Mouse (Mus musculus) cerebellum, adult 2 months (tissue): Measurements from ENCODE around the gene Atf1. TPM values are rescaled to one million over a fixed set of nuclear protein-coding genes. Genes with fewer than 3 reads are reported as not detected.
"Not testable (repeated sequence)": the region's sequence is repeated elsewhere in the genome, so short reads cannot be mapped to it uniquely, and the experiment has no call there.

ENCODE experiments used
- DNase-seq, 2 experiments: peaks; one replicate each; pipeline ENCODE4 v3.0.0; 2021
- H3K27ac ChIP-seq: fragments of 200-500 bp; 2 replicates; pipeline ENCODE4 v1.5.1; 2012; ENCODE audit warnings: low read length, control low read depth, inconsistent platforms; ENCODE audit not compliant: insufficient read depth
- H3K27me3 ChIP-seq: fragments of 200-500 bp; 2 replicates; pipeline ENCODE4 v1.6.1; 2012; ENCODE audit warnings: inconsistent platforms, mild to moderate bottlenecking, low read length, moderate library complexity; ENCODE audit not compliant: control insufficient read depth, insufficient read depth
- H3K4me1 ChIP-seq: fragments of 200-500 bp; 2 replicates; pipeline ENCODE4 v1.6.1; 2011; ENCODE audit warnings: low read length; ENCODE audit not compliant: control insufficient read depth, insufficient read depth
- H3K4me3 ChIP-seq: fragments of 200-500 bp; replicated peaks from 2 replicates; pipeline ENCODE3; 2011; ENCODE audit warnings: mild to moderate bottlenecking, low read depth, low read length, control low read depth; ENCODE audit not compliant: insufficient read depth
- CTCF ChIP-seq: fragments of 200-500 bp; IDR thresholded peaks from 2 replicates; pipeline ENCODE4 v1.5.1; 2011; ENCODE audit warnings: low read depth, mild to moderate bottlenecking, control low read depth, low read length, moderate library complexity, borderline replicate concordance; ENCODE audit not compliant: insufficient read depth
- POLR2A ChIP-seq: fragments of 200-500 bp; IDR thresholded peaks from 2 replicates; pipeline ENCODE4 v1.6.1; 2011; ENCODE audit warnings: low read length, control low read depth, borderline replicate concordance; ENCODE audit not compliant: insufficient read depth
- WGBS: fragments of 180-500 bp; shearing (Covaris S2); methylation state at CpG from one replicate; pipeline ENCODE4 v1.1.7; 2018; 5-methylcytosine and 5-hydroxymethylcytosine counted together
- polyA plus RNA-seq: library from polyadenylated mRNA; depleted of rRNA; stranded (reverse); fragments of >200 nt; gene quantifications from 2 replicates; pipeline ENCODE4 v1.2.3, GENCODE M21; 2012

Atf1 gene
- polyA plus RNA-seq, 1 experiment: 16.8 TPM

GRCm38 (mm10) chr15:100271411-100271810 is 43.8 kb downstream of the Atf1 start:
- H3K4me3 ChIP-seq: no peak overlapping the region
- H3K27ac ChIP-seq: no peak overlapping the region
- TF ChIP-seq POLR2A: no peak
- no peak for TF ChIP-seq CTCF
- WGBS: 72% methylated on average over 14 of the region's 14 CpGs
- H3K27me3 ChIP-seq: no peaks in the 10 kb centered on the region
- DNase-seq: no peak
- H3K4me1 ChIP-seq: no peaks in the 10 kb centered on the region

- H3K4me3 ChIP-seq, DNase-seq, H3K27me3 ChIP-seq, H3K27ac ChIP-seq, H3K4me1 ChIP-seq: not testable (repeated sequence)
- WGBS: 86% methylated on average over 4 of the region's 4 CpGs
Observed at GRCm38 (mm10) chr15:100273791-100274308, 46.2 kb downstream of the Atf1 start.

GRCm38 (mm10) chr15:100274790-100275559 is 47.4 kb downstream of the Atf1 start:
- H3K4me1 ChIP-seq: no peaks in the 10 kb centered on the region
- H3K4me3 ChIP-seq: no peak overlapping the region
- no peaks in the 10 kb centered on the region for H3K27me3 ChIP-seq
- DNase-seq: no peak
- no peak overlapping the region for H3K27ac ChIP-seq
- TF ChIP-seq POLR2A: no peak
- no peak for TF ChIP-seq CTCF
- WGBS: 91% methylated on average over 7 of the region's 7 CpGs

GRCm38 (mm10) chr15:100276403-100276802 is 48.8 kb downstream of the Atf1 start:
- no peak for TF ChIP-seq CTCF
- TF ChIP-seq POLR2A: no peak
- 98% methylated on average over 4 of the region's 4 CpGs for WGBS
- no peaks in the 10 kb centered on the region for H3K27me3 ChIP-seq
- no peak overlapping the region for H3K4me3 ChIP-seq
- DNase-seq: no peak
- H3K27ac ChIP-seq: no peak overlapping the region
- no peaks in the 10 kb centered on the region for H3K4me1 ChIP-seq

GRCm38 (mm10) chr15:100277586-100277985 is 50.0 kb downstream of the Atf1 start:
- no peaks in the 10 kb centered on the region for H3K27me3 ChIP-seq
- TF ChIP-seq POLR2A: no peak
- no peak for TF ChIP-seq CTCF

GRCm38 (mm10) chr15:100280626-100281025 is 53.0 kb downstream of the Atf1 start, which contains the start of gene Tmprss12:
Gene Tmprss12 (plus strand): TSS chr15:100280837.
- Histone ChIP-seq H3K4me3 (no peak within 1 kb of the TSS), H3K4me1 (no peaks in the 10 kb centered on the region), H3K27me3 (no peaks in the 10 kb centered on the region), H3K27ac (no peak within 1 kb of the TSS)
- WGBS: 97% methylated on average over 20 of the region's 20 CpGs
- TF ChIP-seq POLR2A (no peak), CTCF (no peak)
- no peak for DNase-seq

More at GRCm38 (mm10) chr15:100277586-100277985, 50.0 kb downstream of the Atf1 start:
- Histone ChIP-seq H3K4me1 (no peaks in the 10 kb centered on the region), H3K4me3 (no peak overlapping the region), H3K27ac (no peak overlapping the region)
- WGBS: 90% methylated on average over 3 of the region's 3 CpGs
- DNase-seq: no peak

GRCm38 (mm10) chr15:100288980-100289379 is 61.4 kb downstream of the Atf1 start:
- WGBS: 95% methylated on average over 6 of the region's 6 CpGs
- Histone ChIP-seq H3K4me3 (no peak overlapping the region), H3K4me1 (no peaks in the 10 kb centered on the region), H3K27ac (no peak overlapping the region), H3K27me3 (no peaks in the 10 kb centered on the region)
- DNase-seq: no peak
- TF ChIP-seq POLR2A (no peak), CTCF (no peak)

GRCm38 (mm10) chr15:100290858-100291257 is 63.2 kb downstream of the Atf1 start:
- no peak for DNase-seq
- WGBS: 56% methylated on average over 5 of the region's 5 CpGs
- Histone ChIP-seq H3K27me3 (no peaks in the 10 kb centered on the region), H3K4me3 (no peak overlapping the region), H3K27ac (peak overlapping the region; percentile 50; the same call in 1 of the 2 replicates), H3K4me1 (no peaks in the 10 kb centered on the region)
- TF ChIP-seq POLR2A (no peak), CTCF (no peak)
